Mouse (Mus musculus) liver, embryonic 13.5 days (tissue): ENCODE results near the gene Toe1. TPM values are rescaled to one million over a fixed set of nuclear protein-coding genes. Genes with fewer than 3 reads are reported as not detected.

ENCODE experiments used
- ATAC-seq: fragments of 200-750 bp; cut with Nextera tagmentation; 2 replicates; pipeline ENCODE4 v1.8.0; 2017; ENCODE audit warnings: low read depth, mild to moderate bottlenecking, moderate number of reproducible peaks, moderate library complexity
- DNase-seq: peaks from one replicate; pipeline ENCODE4 v3.0.0; 2022
- H3K27ac ChIP-seq: fragments of 300-500 bp; sonication (generic); 2 replicates; pipeline ENCODE4 v1.5.1; 2015; ENCODE audit warnings: moderate library complexity, mild to moderate bottlenecking, inconsistent platforms
- H3K27me3 ChIP-seq: fragments of 300-500 bp; sonication (generic); 2 replicates; pipeline ENCODE4 v1.6.1; 2015; ENCODE audit warnings: mild to moderate bottlenecking, inconsistent platforms
- H3K36me3 ChIP-seq: fragments of 300-500 bp; sonication (generic); 2 replicates; pipeline ENCODE4 v1.6.1; 2015; ENCODE audit warnings: mild to moderate bottlenecking, inconsistent platforms
- H3K4me1 ChIP-seq: fragments of 300-500 bp; sonication (generic); replicated peaks from 2 replicates; pipeline ENCODE4 v1.6.1; 2015; ENCODE audit warnings: inconsistent platforms
- H3K4me2 ChIP-seq: fragments of 300-500 bp; sonication (generic); 2 replicates; pipeline ENCODE4 v1.6.1; 2015; ENCODE audit warnings: inconsistent platforms, mild to moderate bottlenecking, moderate library complexity
- H3K4me3 ChIP-seq: fragments of 300-500 bp; sonication (generic); replicated peaks from 2 replicates; pipeline ENCODE4 v1.5.1; 2015; ENCODE audit warnings: mild to moderate bottlenecking, inconsistent platforms
- H3K9ac ChIP-seq: fragments of 300-500 bp; sonication (generic); 2 replicates; pipeline ENCODE4 v1.6.1; 2015; ENCODE audit warnings: mild to moderate bottlenecking, inconsistent platforms
- H3K9me3 ChIP-seq: fragments of 300-500 bp; sonication (generic); replicated peaks from 2 replicates; pipeline ENCODE4 v1.6.1; 2016; ENCODE audit warnings: inconsistent platforms
- WGBS: fragments of 180-500 bp; shearing (Covaris S2); methylation state at CpG from one replicate; pipeline ENCODE4 v1.1.7; 2015; ENCODE audit not compliant: insufficient replicate concordance; 5-methylcytosine and 5-hydroxymethylcytosine counted together
- polyA plus RNA-seq: library from polyadenylated mRNA; unstranded; fragments of >200 nt; fragmentation: Nextera tagmentation; extraction: Ambion mirVana; gene quantifications from 2 replicates; pipeline ENCODE4 v1.2.1, GENCODE M21; 2015

The Toe1 gene
- polyA plus RNA-seq, 1 experiment from 2014 or later: 20.0 TPM

- peak overlapping the region; percentile 72 for H3K4me3 ChIP-seq
- peak overlapping the region; percentile 83 for H3K9ac ChIP-seq
- ATAC-seq (peak; percentile 50), DNase-seq (peak; percentile 41)
- WGBS: under 1% methylated on average over 29 of the region's 29 CpGs
- H3K4me2 ChIP-seq: peak overlapping the region; percentile 80
- H3K36me3 ChIP-seq: no peaks in the 10 kb centered on the region
- H3K27ac ChIP-seq: peak overlapping the region; percentile 44
- no peaks in the 10 kb centered on the region for H3K9me3 ChIP-seq
- H3K4me1 ChIP-seq: peaks cover 48% of the 10 kb centered on the region
- peaks cover 17% of the 10 kb centered on the region for H3K27me3 ChIP-seq
These were observed 17.1 kb upstream of the Toe1 start for GRCm38 (mm10) chr4:116824541-116825004.

GRCm38 (mm10) chr4:116821694-116822016 lies 14.2 kb upstream of the Toe1 start, which contains the start of gene Hpdl:
Gene Hpdl (minus strand): TSS chr4:116821707.
- H3K27ac ChIP-seq: no peak within 1 kb of the TSS
- no peak for DNase-seq
- peaks cover 48% of the 10 kb centered on the region for H3K4me1 ChIP-seq
- peaks cover 27% of the 10 kb centered on the region for H3K27me3 ChIP-seq
- peak within 1 kb of the TSS; percentile 63 for H3K4me3 ChIP-seq
- no peak for ATAC-seq
- peak within 1 kb of the TSS; percentile 67 for H3K9ac ChIP-seq
- peaks cover 10% of the 10 kb centered on the region; the same call in 1 of the 2 replicates for H3K36me3 ChIP-seq
- H3K4me2 ChIP-seq: peak within 1 kb of the TSS; percentile 83
- H3K9me3 ChIP-seq: no peaks in the 10 kb centered on the region
- 11% methylated on average over 9 of the region's 9 CpGs for WGBS

- Histone ChIP-seq H3K4me2 (peak overlapping the region; percentile 83), H3K4me1 (peaks cover 48% of the 10 kb centered on the region), H3K9ac (peak overlapping the region; percentile 67), H3K27ac (no peak overlapping the region), H3K36me3 (peaks cover 10% of the 10 kb centered on the region; the same call in 1 of the 2 replicates), H3K4me3 (peak overlapping the region; percentile 63), H3K9me3 (no peaks in the 10 kb centered on the region), H3K27me3 (peaks cover 27% of the 10 kb centered on the region)
- ATAC-seq: peak; percentile 80
- DNase-seq: peak; percentile 62
- under 1% methylated on average over 51 of the region's 51 CpGs for WGBS
These were observed 13.7 kb upstream of the Toe1 start for GRCm38 (mm10) chr4:116820902-116821693.

- peak overlapping the region; percentile 63 for H3K4me3 ChIP-seq
- H3K9ac ChIP-seq: peak overlapping the region; percentile 67
- DNase-seq (no peak), ATAC-seq (peak; percentile 1; the same call in 1 of the 2 replicates)
- WGBS: 34% methylated on average over 32 of the region's 32 CpGs
- no peak overlapping the region for H3K27ac ChIP-seq
- peak overlapping the region; percentile 83 for H3K4me2 ChIP-seq
- peaks cover 45% of the 10 kb centered on the region for H3K4me1 ChIP-seq
- H3K36me3 ChIP-seq: peaks cover 10% of the 10 kb centered on the region; the same call in 1 of the 2 replicates
- peaks cover 27% of the 10 kb centered on the region for H3K27me3 ChIP-seq
- H3K9me3 ChIP-seq: no peaks in the 10 kb centered on the region
These were observed 12.8 kb upstream of the Toe1 start for GRCm38 (mm10) chr4:116819968-116820901.

- 75% methylated on average over 6 of the region's 6 CpGs for WGBS
- DNase-seq (no peak), ATAC-seq (no peak)
- H3K4me3 ChIP-seq: no peak overlapping the region
- no peaks in the 10 kb centered on the region for H3K9me3 ChIP-seq
- H3K9ac ChIP-seq: no peak overlapping the region
- H3K27me3 ChIP-seq: peaks cover 27% of the 10 kb centered on the region
- H3K4me1 ChIP-seq: peaks cover 22% of the 10 kb centered on the region
- no peak overlapping the region for H3K27ac ChIP-seq
- peaks cover 10% of the 10 kb centered on the region; the same call in 1 of the 2 replicates for H3K36me3 ChIP-seq
- no peak overlapping the region for H3K4me2 ChIP-seq
These were observed 10.0 kb upstream of the Toe1 start for GRCm38 (mm10) chr4:116817486-116817885.

- H3K4me1 ChIP-seq: peaks cover 9% of the 10 kb centered on the region
- peaks cover 17% of the 10 kb centered on the region for H3K27me3 ChIP-seq
- H3K9me3 ChIP-seq: no peaks in the 10 kb centered on the region
- H3K9ac ChIP-seq: no peak overlapping the region
- DNase-seq: no peak
- H3K4me3 ChIP-seq: no peak overlapping the region
- no peak overlapping the region for H3K27ac ChIP-seq
- peaks cover 10% of the 10 kb centered on the region; the same call in 1 of the 2 replicates for H3K36me3 ChIP-seq
- ATAC-seq: no peak
- no peak overlapping the region for H3K4me2 ChIP-seq
- WGBS: 79% methylated on average over 5 of the region's 5 CpGs
These were observed 7.8 kb upstream of the Toe1 start for GRCm38 (mm10) chr4:116815276-116815675.

GRCm38 (mm10) chr4:116811012-116811411 lies 3.6 kb upstream of the Toe1 start:
- no peak for DNase-seq
- Histone ChIP-seq H3K36me3 (peaks cover 2% of the 10 kb centered on the region; the same call in 1 of the 2 replicates), H3K27ac (no peak overlapping the region), H3K4me3 (no peak overlapping the region), H3K9me3 (no peaks in the 10 kb centered on the region), H3K9ac (no peak overlapping the region), H3K4me2 (no peak overlapping the region), H3K27me3 (no peaks in the 10 kb centered on the region), H3K4me1 (peaks cover 22% of the 10 kb centered on the region)
- 18% methylated on average over 3 of the region's 3 CpGs for WGBS
- no peak for ATAC-seq

GRCm38 (mm10) chr4:116799901-116800300 lies 7.5 kb downstream of the Toe1 start:
- ATAC-seq (no peak), DNase-seq (no peak)
- 29% methylated on average over 5 of the region's 5 CpGs for WGBS
- Histone ChIP-seq H3K9me3 (no peaks in the 10 kb centered on the region), H3K27me3 (no peaks in the 10 kb centered on the region), H3K4me3 (no peak overlapping the region), H3K36me3 (peaks cover 35% of the 10 kb centered on the region), H3K4me2 (no peak overlapping the region), H3K27ac (no peak overlapping the region), H3K4me1 (no peaks in the 10 kb centered on the region; the same call in 1 of the 2 replicates), H3K9ac (no peak overlapping the region)

GRCm38 (mm10) chr4:116796442-116797110 lies 10.9 kb downstream of the Toe1 start:
- no peak overlapping the region for H3K9ac ChIP-seq
- no peaks in the 10 kb centered on the region for H3K9me3 ChIP-seq
- no peaks in the 10 kb centered on the region; the same call in 1 of the 2 replicates for H3K4me1 ChIP-seq
- H3K4me3 ChIP-seq: no peak overlapping the region
- no peak for DNase-seq
- H3K27me3 ChIP-seq: no peaks in the 10 kb centered on the region
- no peak for ATAC-seq
- H3K4me2 ChIP-seq: no peak overlapping the region
- 0 out of 2 replicates have a peak, but pooled peaks cover 2% of the 10 kb centered on the region for H3K36me3 ChIP-seq
- no peak overlapping the region for H3K27ac ChIP-seq
- 56% methylated on average over 1 of the region's 1 CpGs for WGBS

- H3K4me2 ChIP-seq: no peak overlapping the region
- no peak overlapping the region for H3K4me3 ChIP-seq
- no peak overlapping the region for H3K27ac ChIP-seq
- no peaks in the 10 kb centered on the region for H3K9me3 ChIP-seq
- no peaks in the 10 kb centered on the region for H3K4me1 ChIP-seq
- DNase-seq: no peak
- no peaks in the 10 kb centered on the region for H3K27me3 ChIP-seq
- 56% methylated on average over 2 of the region's 2 CpGs for WGBS
- no peaks in the 10 kb centered on the region for H3K36me3 ChIP-seq
- no peak for ATAC-seq
- no peak overlapping the region for H3K9ac ChIP-seq
These were observed 13.2 kb downstream of the Toe1 start for GRCm38 (mm10) chr4:116794273-116794672.
